Mouse (Mus musculus): ENCODE results near the gene Irx5.

- TF ChIP-seq CTCF (IDR thresholded peaks at IDR 0.05; ENCODE audit: low read depth) (no peak), EP300 (IDR thresholded peaks at IDR 0.05; ENCODE audit: low read depth) (no peak)
Measured at GRCm38 (mm10) chr8:92365241-92365943, 8.0 kb downstream of the Irx5 start.
